Mouse (Mus musculus) G1E (cell line): ENCODE results near the gene S100pbp. TPM values are rescaled to one million over a fixed set of nuclear protein-coding genes. Genes with fewer than 3 reads are reported as not detected.

ENCODE experiments used
- ATAC-seq: 2 replicates; pipeline ENCODE4 v1.8.0; 2016; ENCODE audit warnings: mild to moderate bottlenecking; ENCODE audit not compliant: insufficient number of reproducible peaks, poor library complexity, low FRiP score, severe bottlenecking; ENCODE audit errors: extremely low read depth
- DNase-seq: peaks from one replicate; pipeline ENCODE4 v3.0.0; 2012; ENCODE audit warnings: low spot score
- H3K27me3 ChIP-seq: 2 replicates; pipeline ENCODE4 v1.6.1; 2012; ENCODE audit warnings: mild to moderate bottlenecking, low read length, inconsistent platforms; ENCODE audit not compliant: insufficient read depth
- H3K36me3 ChIP-seq: replicated peaks from 2 replicates; pipeline ENCODE3; 2012; ENCODE audit warnings: mild to moderate bottlenecking, inconsistent platforms
- H3K4me1 ChIP-seq: 2 replicates; pipeline ENCODE4 v1.6.1; 2012; ENCODE audit warnings: low read depth, low read length, inconsistent platforms, mixed read lengths; ENCODE audit not compliant: insufficient read depth
- H3K4me3 ChIP-seq: 2 replicates; pipeline ENCODE4 v1.5.1; 2012; ENCODE audit warnings: low read depth, mild to moderate bottlenecking, inconsistent platforms, low read length, moderate library complexity, mixed read lengths
- H3K9me3 ChIP-seq: replicated peaks from 2 replicates; pipeline ENCODE4 v1.6.1; 2012; ENCODE audit warnings: inconsistent platforms
- CTCF ChIP-seq: IDR thresholded peaks from 2 replicates; pipeline ENCODE4 v1.5.1; 2012; ENCODE audit warnings: low read depth, low read length, inconsistent platforms, mixed read lengths
- GATA1 ChIP-seq: IDR thresholded peaks from 2 replicates; pipeline ENCODE4 v1.6.1; 2012; ENCODE audit warnings: borderline replicate concordance, low read length, inconsistent platforms, mixed read lengths
- GATA2 ChIP-seq: IDR thresholded peaks from 2 replicates; pipeline ENCODE4 v1.6.1; 2012; ENCODE audit warnings: low read depth, low read length, inconsistent platforms, borderline replicate concordance
- POLR2AphosphoS5 ChIP-seq: IDR thresholded peaks from 2 replicates; pipeline ENCODE4 v1.6.1; 2012; ENCODE audit warnings: low read depth, low read length, inconsistent platforms; ENCODE audit not compliant: insufficient replicate concordance
- TAL1 ChIP-seq: conservative IDR thresholded peaks from 2 replicates; pipeline ENCODE4 v1.6.1; 2012; ENCODE audit warnings: low read depth, low read length, inconsistent platforms, mixed read lengths
- polyA plus RNA-seq: library from polyadenylated mRNA; stranded (reverse); fragments of >175 nt; gene quantifications from 2 replicates; pipeline ENCODE4 v1.2.3, GENCODE M21; 2012
- total RNA-seq, 2 experiments: library from RNA; stranded (forward) in 1 of 2; stranded (reverse) in 1 of 2; fragments of 200-1000 nt in 1 of 2; fragments of >200 nt in 1 of 2; fragmentation: Nextera tagmentation in 1 of 2; gene quantifications; 2 replicates each; pipeline ENCODE4 v1.2.3; 2014 to 2017

The S100pbp gene
- total and polyA plus RNA-seq, 3 experiments = 4.5 to 124 (median 57.6) TPM

- Histone ChIP-seq H3K4me3 (peak overlapping the region; percentile 30; the same call in 1 of the 2 replicates), H3K4me1 (peaks cover 74% of the 10 kb centered on the region), H3K27me3 (peaks cover 54% of the 10 kb centered on the region), H3K36me3 (peaks cover 10% of the 10 kb centered on the region), H3K9me3 (no peaks in the 10 kb centered on the region)
- TF ChIP-seq POLR2AphosphoS5 (no peak), CTCF (peak; percentile 90)
- ATAC-seq = no peak
- no peak for DNase-seq
These were observed 54.5 kb downstream of the S100pbp start for GRCm38 (mm10) chr4:129134799-129135585.

GRCm38 (mm10) chr4:129130755-129131303 lies 58.7 kb downstream of the S100pbp start:
- H3K4me1 ChIP-seq = peaks cover 48% of the 10 kb centered on the region
- H3K27me3 ChIP-seq = peaks cover 56% of the 10 kb centered on the region
- no peaks in the 10 kb centered on the region for H3K9me3 ChIP-seq
- no peak for TF ChIP-seq POLR2AphosphoS5
- no peak for TF ChIP-seq GATA1
- TF ChIP-seq CTCF = no peak
- TF ChIP-seq GATA2 = no peak
- TF ChIP-seq TAL1 = no peak
- no peaks in the 10 kb centered on the region for H3K36me3 ChIP-seq
- H3K4me3 ChIP-seq = peak overlapping the region; percentile 47; the same call in 1 of the 2 replicates
- DNase-seq (no peak), ATAC-seq (no peak)

- H3K9me3 ChIP-seq = no peaks in the 10 kb centered on the region
- H3K36me3 ChIP-seq = no peaks in the 10 kb centered on the region
- no peak for ATAC-seq
- peaks cover 44% of the 10 kb centered on the region for H3K4me1 ChIP-seq
- H3K27me3 ChIP-seq = peaks cover 57% of the 10 kb centered on the region
- H3K4me3 ChIP-seq = peak overlapping the region; percentile 30; the same call in 1 of the 2 replicates
- DNase-seq = no peak
- TF ChIP-seq CTCF (peak; percentile 79), GATA2 (no peak), TAL1 (no peak)
These were observed 59.4 kb downstream of the S100pbp start for GRCm38 (mm10) chr4:129130149-129130548.

- H3K36me3 ChIP-seq = no peaks in the 10 kb centered on the region
- H3K4me1 ChIP-seq = peaks cover 37% of the 10 kb centered on the region
- DNase-seq (no peak), ATAC-seq (no peak)
- peaks cover 57% of the 10 kb centered on the region for H3K27me3 ChIP-seq
- H3K4me3 ChIP-seq = no peak overlapping the region
- no peaks in the 10 kb centered on the region for H3K9me3 ChIP-seq
- TF ChIP-seq POLR2AphosphoS5 (no peak), GATA2 (no peak), TAL1 (no peak), GATA1 (no peak), CTCF (no peak)
These were observed 60.1 kb downstream of the S100pbp start for GRCm38 (mm10) chr4:129129387-129129786.

- ATAC-seq = no peak
These were observed 60.8 kb downstream of the S100pbp start for GRCm38 (mm10) chr4:129128582-129129338.

GRCm38 (mm10) chr4:129125736-129126451 lies 63.6 kb downstream of the S100pbp start:
- no peak for ATAC-seq
- peaks cover 49% of the 10 kb centered on the region for H3K27me3 ChIP-seq

More at GRCm38 (mm10) chr4:129128582-129129338, 60.8 kb downstream of the S100pbp start:
- H3K4me3 ChIP-seq = no peak overlapping the region
- no peaks in the 10 kb centered on the region for H3K9me3 ChIP-seq
- peaks cover 34% of the 10 kb centered on the region for H3K4me1 ChIP-seq
- no peaks in the 10 kb centered on the region for H3K36me3 ChIP-seq
- TF ChIP-seq TAL1 (no peak), GATA1 (no peak), CTCF (no peak), POLR2AphosphoS5 (no peak)
- H3K27me3 ChIP-seq = peaks cover 55% of the 10 kb centered on the region
- DNase-seq = no peak

More at GRCm38 (mm10) chr4:129125736-129126451, 63.6 kb downstream of the S100pbp start:
- Histone ChIP-seq H3K4me1 (peaks cover 30% of the 10 kb centered on the region), H3K4me3 (no peak overlapping the region), H3K9me3 (no peaks in the 10 kb centered on the region), H3K36me3 (no peaks in the 10 kb centered on the region)
- TF ChIP-seq CTCF = no peak
- no peak for TF ChIP-seq GATA2
- no peak for TF ChIP-seq GATA1
- no peak for TF ChIP-seq TAL1
- TF ChIP-seq POLR2AphosphoS5 = no peak
- no peak for DNase-seq
